ENCODE assay signal across 11 mouse cellular contexts in genomic region chr5:96616954-96617646, GRCm38 (mm10).
A peak's percentile ranks its signal among the peaks of the same experiment; 100 is the strongest.
DNase-seq lines count a peak whose midpoint lies in the region; ATAC-seq and TF ChIP-seq lines count a peak whose summit lies in the region.
"Had no signal": no experiment of that assay in that cellular context is flagged by ENCODE, and none has a peak within 500 bp of the region (broad histone marks: within the 10 kb centered on the region; RNA-seq: fewer than 3 reads in every experiment).

No protein-coding gene starts in this region.

- intact Hi-C loops in heart, postnatal 14 days (cut with DNase I): no loop called here

- no peaks in the 10 kb centered on the region; the same call in 1 of the 2 replicates for H3K36me3 ChIP-seq in lung, embryonic 14.5 days (ENCODE audit: insufficient read depth)
- no peaks in the 10 kb centered on the region for H3K36me3 ChIP-seq in midbrain, embryonic 10.5 days
- no peaks in the 10 kb centered on the region for H3K36me3 ChIP-seq in forebrain, embryonic 15.5 days
- no peaks in the 10 kb centered on the region for H3K36me3 ChIP-seq in hindbrain, embryonic 12.5 days
- H3K36me3 ChIP-seq: G1E had no signal

- peaks cover 7% of the 10 kb centered on the region; the same call in 1 of the 2 replicates for H3K4me1 ChIP-seq in lung, embryonic 14.5 days (ENCODE audit: insufficient read depth)
- no peaks in the 10 kb centered on the region for H3K4me1 ChIP-seq in midbrain, embryonic 10.5 days
- H3K4me1 ChIP-seq in forebrain, embryonic 15.5 days: no peaks in the 10 kb centered on the region
- H3K4me1 ChIP-seq in hindbrain, embryonic 12.5 days: no peaks in the 10 kb centered on the region
- H3K4me1 ChIP-seq: megakaryocyte, embryonic 14.5 days had no signal

- H3K27me3 ChIP-seq in lung, embryonic 14.5 days (ENCODE audit: insufficient read depth, low read length): no peaks in the 10 kb centered on the region
- H3K27me3 ChIP-seq in midbrain, embryonic 10.5 days (ENCODE audit: low read depth, poor library complexity, severe bottlenecking): no peaks in the 10 kb centered on the region
- H3K27me3 ChIP-seq in forebrain, embryonic 15.5 days: no peaks in the 10 kb centered on the region
- H3K27me3 ChIP-seq in hindbrain, embryonic 12.5 days: no peaks in the 10 kb centered on the region
- H3K27me3 ChIP-seq: megakaryocyte, embryonic 14.5 days had no signal

- ATAC-seq in lung, embryonic 14.5 days (ENCODE audit: insufficient read depth): peak; percentile 84
- no peak for ATAC-seq in forebrain, embryonic 15.5 days (replicated peaks)
- ATAC-seq in hindbrain, embryonic 12.5 days (ENCODE audit: low FRiP score): no peak

- H3K9me3 ChIP-seq in lung, embryonic 14.5 days (ENCODE audit: low read depth, low read length): no peaks in the 10 kb centered on the region
- no peaks in the 10 kb centered on the region for H3K9me3 ChIP-seq in midbrain, embryonic 10.5 days (replicated peaks)
- no peaks in the 10 kb centered on the region for H3K9me3 ChIP-seq in forebrain, embryonic 15.5 days
- no peaks in the 10 kb centered on the region for H3K9me3 ChIP-seq in hindbrain, embryonic 12.5 days (replicated peaks)
- H3K9me3 ChIP-seq: G1E had no signal

- no peak overlapping the region for H3K9ac ChIP-seq in lung, embryonic 14.5 days
- no peak overlapping the region for H3K9ac ChIP-seq in forebrain, embryonic 15.5 days (replicated peaks)
- H3K9ac ChIP-seq in hindbrain, embryonic 12.5 days: no peak overlapping the region

- no peak overlapping the region for H3K4me2 ChIP-seq in lung, embryonic 14.5 days
- no peak overlapping the region for H3K4me2 ChIP-seq in forebrain, embryonic 15.5 days (replicated peaks)
- H3K4me2 ChIP-seq in hindbrain, embryonic 12.5 days (replicated peaks): no peak overlapping the region

- H3K4me3 ChIP-seq in lung, embryonic 14.5 days (ENCODE audit: low read depth, low read length): no peak overlapping the region
- no peak overlapping the region for H3K4me3 ChIP-seq in midbrain, embryonic 10.5 days
- H3K4me3 ChIP-seq in forebrain, embryonic 15.5 days: no peak overlapping the region
- no peak overlapping the region for H3K4me3 ChIP-seq in hindbrain, embryonic 12.5 days
- H3K4me3 ChIP-seq: megakaryocyte, embryonic 14.5 days had no signal

- H3K27ac ChIP-seq in lung, embryonic 14.5 days (ENCODE audit: low read depth): peak overlapping the region; percentile 34; the same call in 1 of the 2 replicates
- no peak overlapping the region for H3K27ac ChIP-seq in midbrain, embryonic 10.5 days (replicated peaks)
- H3K27ac ChIP-seq in forebrain, embryonic 15.5 days (replicated peaks): no peak overlapping the region
- H3K27ac ChIP-seq in hindbrain, embryonic 12.5 days: no peak overlapping the region

- WGBS in lung, embryonic 14.5 days: 24% methylated on average over 6 of the region's 6 CpGs
- 76% methylated on average over 6 of the region's 6 CpGs for WGBS in midbrain, embryonic 10.5 days
- 68% methylated on average over 6 of the region's 6 CpGs for WGBS in forebrain, embryonic 15.5 days
- WGBS in hindbrain, embryonic 12.5 days: 79% methylated on average over 6 of the region's 6 CpGs

- peak; percentile 43 for DNase-seq in testis, postnatal 10 days (ENCODE audit: low spot score)
- DNase-seq in testis, postnatal 14 days (ENCODE audit: low spot score): no peak
- peak; percentile 12 to 17 for DNase-seq in heart, postnatal 14 days
- peak; percentile 70 for DNase-seq in lung, embryonic 14.5 days
- peak; percentile 11 to 16 for DNase-seq in urinary bladder, postnatal 36 days (ENCODE audit: low spot score in 2 of 2)
- DNase-seq in midbrain, embryonic 10.5 days (ENCODE audit: low spot score): no peak
- DNase-seq: right cerebral cortex, adult 18-20 months had no signal

- TF ChIP-seq CTCF in lung, embryonic 14.5 days (IDR thresholded peaks at IDR 0.05; ENCODE audit: low read depth): no peak

Comparison
In these comparisons a context has a peak if more than half of its experiments do, and no peak if none do; other contexts are left out.
1. DNase-seq: peak in testis, postnatal 10 days (single experiment), heart, postnatal 14 days (2 of 2), lung, embryonic 14.5 days (single experiment) and urinary bladder, postnatal 36 days (2 of 2); none in testis, postnatal 14 days (single experiment) and midbrain, embryonic 10.5 days (single experiment).